Mouse (Mus musculus) urinary bladder, adult 18-20 months (tissue): Measurements from ENCODE around the gene Ccdc172.

Source experiments
- DNase-seq, 2 experiments: peaks; one replicate each; pipeline ENCODE4 v3.0.0; 2022; ENCODE audit warnings: low spot score in 2 of 2, mixed read lengths in 2 of 2

The Ccdc172 gene

GRCm38 (mm10) chr19:58511818-58512217 lies at the start of gene Ccdc172:
Ccdc172 (plus strand) TSS chr19:58511993.
- no peak for DNase-seq

- no peak for DNase-seq
Measured at GRCm38 (mm10) chr19:58463755-58464154, 48.0 kb upstream of the Ccdc172 start.

GRCm38 (mm10) chr19:58468331-58468730 lies 43.5 kb upstream of the Ccdc172 start:
- no peak for DNase-seq

- peak; percentile 53 to 83 for DNase-seq
Measured at GRCm38 (mm10) chr19:58469421-58469820, 42.4 kb upstream of the Ccdc172 start.

- DNase-seq, result no peak
Measured at GRCm38 (mm10) chr19:58474251-58474650, 37.5 kb upstream of the Ccdc172 start.

- DNase-seq, result no peak
Measured at GRCm38 (mm10) chr19:58482373-58482977, 29.3 kb upstream of the Ccdc172 start.

GRCm38 (mm10) chr19:58486686-58487085 lies 25.1 kb upstream of the Ccdc172 start:
- no peak for DNase-seq

- no peak for DNase-seq
Measured at GRCm38 (mm10) chr19:58497106-58497505, 14.7 kb upstream of the Ccdc172 start.

- no peak for DNase-seq
Measured at GRCm38 (mm10) chr19:58499420-58499966, 12.3 kb upstream of the Ccdc172 start.

- DNase-seq, result no peak
Measured at GRCm38 (mm10) chr19:58500049-58500448, 11.7 kb upstream of the Ccdc172 start.

- no peak for DNase-seq
Measured at GRCm38 (mm10) chr19:58521696-58522095, 9.9 kb downstream of the Ccdc172 start.

- peak in 1 of 2 experiments; percentile 46 for DNase-seq
Measured at GRCm38 (mm10) chr19:58523736-58524394, 12.1 kb downstream of the Ccdc172 start.

GRCm38 (mm10) chr19:58525457-58526239 lies 13.9 kb downstream of the Ccdc172 start:
- peak in 1 of 2 experiments; percentile 20 for DNase-seq

GRCm38 (mm10) chr19:58533077-58533476 lies 21.3 kb downstream of the Ccdc172 start:
- DNase-seq, result no peak

GRCm38 (mm10) chr19:58536691-58537090 lies 24.9 kb downstream of the Ccdc172 start:
- DNase-seq, result no peak

- no peak for DNase-seq
Measured at GRCm38 (mm10) chr19:58540396-58540795, 28.6 kb downstream of the Ccdc172 start.

GRCm38 (mm10) chr19:58548367-58548766 lies 36.6 kb downstream of the Ccdc172 start:
- no peak for DNase-seq

GRCm38 (mm10) chr19:58550489-58550888 lies 38.7 kb downstream of the Ccdc172 start:
- no peak for DNase-seq

- DNase-seq, result no peak
Measured at GRCm38 (mm10) chr19:58550916-58551315, 39.1 kb downstream of the Ccdc172 start.

- no peak for DNase-seq
Measured at GRCm38 (mm10) chr19:58554974-58555373, 43.2 kb downstream of the Ccdc172 start.

- peak in 1 of 2 experiments; percentile 17 for DNase-seq
Measured at GRCm38 (mm10) chr19:58558352-58558751, 46.6 kb downstream of the Ccdc172 start.

GRCm38 (mm10) chr19:58562301-58562815 lies 50.6 kb downstream of the Ccdc172 start:
- DNase-seq, result no peak
